Mouse (Mus musculus) embryonic stem cell, embryonic (primary cell): Measurements from ENCODE around the gene Ak9.
"Not testable (repeated sequence)": the region's sequence is repeated elsewhere in the genome, so short reads cannot be mapped to it uniquely, and the experiment has no call there.

Source experiments
- CTCF ChIA-PET, 4 experiments: fragments of 300-600 bp in 2 of 4; fragments of 350-600 bp in 2 of 4; sonication (Branson Sonifier 250); formaldehyde crosslinking; loops; one replicate each; lab custom pipeline; 2022; ENCODE audit warnings: inconsistent platforms in 2 of 4; lab: Charles Lee
- POLR2A ChIA-PET, 4 experiments: fragments of 300-600 bp in 2 of 4; fragments of 350-600 bp in 2 of 4; sonication (Branson Sonifier 250); formaldehyde crosslinking; loops; one replicate each; lab custom pipeline; 2022; ENCODE audit warnings: antibody characterized with exemption in 4 of 4, inconsistent platforms in 1 of 4; lab: Charles Lee

The Ak9 gene

DNA sequence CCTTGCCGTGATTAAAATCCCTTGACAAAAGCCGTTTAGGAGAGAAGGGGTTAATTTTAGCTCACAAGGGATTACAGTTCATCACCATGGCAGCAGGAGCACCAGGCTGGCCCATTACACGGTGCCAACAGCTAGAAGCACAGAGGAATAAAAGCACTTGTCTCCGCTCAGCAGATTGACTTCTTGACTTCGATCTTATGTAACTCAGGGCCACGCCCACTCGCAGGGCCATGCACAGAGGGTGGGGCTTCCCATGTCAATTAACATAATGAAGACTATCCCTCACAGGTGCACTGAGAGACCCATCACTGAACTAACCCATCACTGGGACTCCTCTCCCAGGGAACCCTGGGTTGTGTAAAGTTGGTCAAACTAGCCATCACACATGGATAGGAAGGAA, 8.6 kb upstream of the Ak9 start:
- ChIA-PET CTCF (interaction anchor here in 2 of 4 experiments (0.6 to 0.7 kb wide), 2 partner anchors 9 to 421 kb away, joined by 3 to 7 read pairs; no protein-coding TSS in a partner anchor), POLR2A (interaction anchor here in 2 of 4 experiments (0.7 to 4.0 kb wide), 2 partner anchors 7 to 297 kb away, joined by 4 to 27 read pairs; partner anchors contain the start of genes Ak9 (in 1 of the 2) and Fig4 (in 1 of the 2))

DNA sequence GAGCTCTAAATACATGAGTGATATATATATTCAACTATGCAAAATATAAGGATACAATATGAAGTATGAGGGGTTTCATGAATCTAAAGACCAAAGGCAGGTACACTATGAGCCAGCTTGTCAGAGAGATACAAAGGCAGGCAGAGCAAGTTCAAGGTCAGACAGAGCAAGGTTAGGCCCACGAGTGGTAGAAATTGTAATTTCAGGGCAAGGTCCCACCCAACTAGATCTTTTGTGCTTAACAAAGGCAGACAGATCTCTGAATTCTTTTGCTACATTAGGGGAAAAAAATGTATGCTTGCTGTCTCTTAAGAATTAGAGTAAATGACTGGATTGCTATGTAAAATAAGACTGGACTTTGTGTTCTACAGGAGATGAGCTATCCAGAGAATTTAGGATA, 3.6 kb upstream of the Ak9 start:
- ChIA-PET POLR2A (interaction anchor here in 2 of 4 experiments (0.9 to 1.5 kb wide), 5 partner anchors 20 to 1164 kb away, joined by 3 to 6 read pairs (median 4); no protein-coding TSS in a partner anchor), CTCF (no interaction called here)

DNA sequence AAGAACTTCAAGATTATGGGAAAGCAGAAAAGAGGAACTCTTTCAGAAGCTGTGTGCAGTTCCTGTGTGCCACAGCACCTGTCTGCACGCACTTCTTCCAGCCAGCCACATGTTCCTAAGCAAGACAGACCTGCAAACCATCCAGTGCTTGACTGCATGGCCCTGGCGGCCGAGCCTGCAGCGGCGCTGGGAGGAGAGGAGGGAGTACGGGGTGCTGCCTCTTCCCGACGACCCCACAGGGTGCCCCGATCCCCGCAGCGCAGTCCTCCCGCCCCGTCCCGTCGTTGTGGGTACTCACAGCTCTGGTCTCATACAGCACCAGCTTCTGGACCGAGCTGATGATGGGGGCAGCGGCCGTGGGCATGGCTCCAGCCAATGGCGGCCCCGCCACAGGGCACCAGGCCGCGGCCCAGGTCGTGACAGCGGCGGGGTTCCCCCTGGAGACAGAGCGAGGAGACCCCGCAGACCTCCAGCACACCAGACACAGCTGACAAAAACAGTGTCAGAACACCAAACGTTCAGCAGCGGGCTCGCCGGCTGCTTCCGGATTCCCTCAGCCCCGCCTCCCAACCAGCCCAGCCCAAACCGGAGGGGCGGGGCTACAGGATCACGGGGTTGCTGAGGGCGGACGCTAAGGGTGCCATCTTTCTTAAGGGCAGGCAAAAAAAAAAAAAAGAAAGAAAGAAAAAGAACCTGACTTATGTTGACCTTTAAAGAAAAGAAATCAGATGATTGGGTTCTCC, 920 bp upstream of the Ak9 start, which contains the start of gene Fig4:
Gene Fig4, minus strand, starts transcription at position 572 of the 743 bp plus-strand sequence.
- ChIA-PET CTCF (interaction anchor here in 3 of 4 experiments (0.5 to 2.5 kb wide), 13 partner anchors 9 to 380 kb away, joined by 3 to 8 read pairs (median 5); no protein-coding TSS in a partner anchor), POLR2A (interaction anchor here in 3 of 4 experiments (0.7 to 4.0 kb wide), 31 partner anchors 9 to 1161 kb away, joined by 3 to 27 read pairs (median 4); partner anchors contain the start of genes Cdc40 (in 2 of the 3), Wasf1 (in 2 of the 3), Amd1 (in 1 of the 3) and Cd164 (in 1 of the 3))

- ChIA-PET POLR2A (interaction anchor here in 3 of 4 experiments (1.1 to 3.7 kb wide), 6 partner anchors 12 to 422 kb away, joined by 3 to 20 read pairs (median 4); partner anchors contain the start of genes Cdc40 (in 1 of the 3) and Wasf1 (in 1 of the 3)), CTCF (interaction anchor here (0.6 to 2.5 kb wide), 16 partner anchors 11 to 416 kb away, joined by 3 to 8 read pairs (median 4); partner anchors contain the start of gene Mical1 (in 1 of the 4))
Observed at GRCm38 (mm10) chr10:41304961-41305455, 1.2 kb downstream of the Ak9 start.

- ChIA-PET CTCF (no interaction called here), POLR2A (interaction anchor here in 1 of 4 experiments (1.5 to 2.6 kb wide), 3 partner anchors 8 to 12 kb away, joined by 5 to 9 read pairs (median 5); no protein-coding TSS in a partner anchor)
Observed at GRCm38 (mm10) chr10:41308205-41308604, 4.4 kb downstream of the Ak9 start.

DNA sequence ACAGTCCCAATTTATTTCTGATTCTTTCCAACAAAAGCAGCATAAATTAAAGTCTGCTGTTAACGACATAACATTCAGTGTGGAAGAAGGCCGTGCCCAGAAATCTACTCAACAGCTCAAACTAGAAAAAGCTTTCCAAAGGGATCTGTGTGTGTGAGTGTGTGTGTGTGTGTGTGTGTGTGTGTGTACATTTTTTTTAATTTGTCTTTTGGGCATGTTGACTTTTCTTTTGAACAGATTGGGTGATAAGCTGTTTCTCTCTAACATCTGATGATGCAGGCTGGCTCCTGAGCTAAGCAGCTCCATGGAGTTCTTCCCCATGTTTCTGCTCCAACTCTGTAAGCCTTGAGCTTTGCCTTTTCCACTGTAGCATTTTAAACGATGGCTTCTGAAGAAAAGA, 12.1 kb downstream of the Ak9 start:
- CTCF ChIA-PET = interaction anchor here in 1 of 4 experiments (0.7 kb wide), 1 partner anchor 775 kb away, joined by 3 read pairs; no protein-coding TSS in a partner anchor
- POLR2A ChIA-PET = interaction anchor here in 2 of 4 experiments (1.2 to 1.7 kb wide), 2 partner anchors 8 to 13 kb away, joined by 3 to 5 read pairs; partner anchors contain the start of gene Fig4 (in 1 of the 2)

- POLR2A ChIA-PET = interaction anchor here in 2 of 4 experiments (0.5 to 1.5 kb wide), 9 partner anchors 10 to 1070 kb away, joined by 3 to 5 read pairs (median 3); partner anchors contain the start of genes Fig4 (in 2 of the 2) and Ak9 (in 1 of the 2)
- CTCF ChIA-PET = interaction anchor here in 2 of 4 experiments (0.6 to 1.5 kb wide), 5 partner anchors 12 to 335 kb away, joined by 3 to 8 read pairs (median 4); partner anchors contain the start of gene Ak9 (in 1 of the 2)
Observed at GRCm38 (mm10) chr10:41332533-41333043, 28.8 kb downstream of the Ak9 start.

- CTCF ChIA-PET = no interaction called here
Observed at GRCm38 (mm10) chr10:41341346-41341745, 37.6 kb downstream of the Ak9 start.

GRCm38 (mm10) chr10:41365086-41365485, 61.3 kb downstream of the Ak9 start:
- POLR2A ChIA-PET = interaction anchor here in 1 of 4 experiments (1.4 kb wide), 1 partner anchor 10 kb away, joined by 3 read pairs; no protein-coding TSS in a partner anchor
- CTCF ChIA-PET = interaction anchor here in 2 of 4 experiments (0.6 to 1.0 kb wide), 3 partner anchors 15 to 70 kb away, joined by 4 to 5 read pairs (median 5); no protein-coding TSS in a partner anchor

More at GRCm38 (mm10) chr10:41341346-41341745, 37.6 kb downstream of the Ak9 start:
- POLR2A ChIA-PET = no interaction called here

DNA sequence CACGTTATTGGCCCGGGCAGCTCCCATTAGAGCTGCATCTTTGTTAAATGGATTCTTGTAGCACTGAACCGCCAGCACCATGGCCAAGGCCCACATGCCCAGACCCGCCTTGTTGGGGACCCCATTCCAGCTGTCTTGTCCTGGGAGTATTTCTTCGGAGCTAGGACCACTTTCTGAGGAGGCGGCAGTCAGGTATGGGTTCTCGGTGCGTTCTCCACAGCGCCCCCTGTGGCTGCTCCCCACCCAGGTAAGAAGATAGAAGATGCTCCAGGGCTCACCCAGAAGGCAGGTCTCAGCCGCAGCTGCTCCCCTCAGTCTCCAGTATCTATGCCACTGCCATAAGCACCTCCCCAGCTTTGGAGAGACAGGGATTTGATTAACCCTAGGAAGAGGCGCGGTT, 76.7 kb downstream of the Ak9 start:
- ChIA-PET POLR2A (no interaction called here), CTCF (interaction anchor here (0.6 to 1.3 kb wide), 16 partner anchors 11 to 174 kb away, joined by 3 to 7 read pairs (median 3); partner anchors contain the start of genes Cd164 (in 1 of the 4) and Zbtb24 (in 1 of the 4))

DNA sequence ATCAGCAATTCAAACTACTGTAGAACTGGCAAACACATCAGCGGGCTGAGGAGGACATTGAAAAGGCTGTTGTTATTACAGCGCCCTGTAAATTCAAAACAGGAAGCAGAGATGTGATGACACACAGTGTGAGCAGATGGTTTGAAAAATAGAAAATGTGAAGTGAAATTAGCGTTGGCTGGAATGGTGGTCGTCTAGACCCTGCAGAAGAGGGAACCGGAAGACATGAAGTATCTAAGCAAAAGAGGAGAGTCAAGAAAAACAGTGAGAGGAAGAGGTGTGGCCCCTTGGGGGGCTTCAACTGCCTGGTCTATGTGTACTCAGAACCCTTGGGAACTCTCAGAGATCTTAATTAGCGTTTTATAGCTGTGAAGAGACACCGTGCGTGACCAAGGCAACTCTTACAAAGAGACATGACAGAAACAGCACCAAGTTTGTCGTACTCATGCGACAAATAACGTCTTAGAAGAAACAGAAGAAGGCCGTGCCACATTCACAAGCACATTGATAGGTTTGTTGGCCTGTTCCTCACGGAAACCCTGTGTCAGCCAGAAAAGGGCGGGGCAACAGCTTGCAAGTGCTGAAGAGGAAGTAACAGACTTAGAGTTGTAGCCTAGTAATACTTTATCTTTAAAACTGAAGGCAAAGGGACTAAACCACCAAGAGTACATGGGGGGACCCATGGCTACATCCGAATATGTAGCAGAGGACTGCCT, 81.9 kb downstream of the Ak9 start:
- ChIA-PET POLR2A (interaction anchor here in 1 of 4 experiments (0.8 to 1.2 kb wide), 2 partner anchors 18 to 65 kb away, joined by 3 read pairs; partner anchors contain the start of gene Zbtb24), CTCF (interaction anchor here in 2 of 4 experiments (0.6 to 1.5 kb wide), 2 partner anchors 11 to 306 kb away, joined by 3 read pairs; no protein-coding TSS in a partner anchor)

- CTCF ChIA-PET = interaction anchor here in 1 of 4 experiments (0.6 kb wide), 1 partner anchor 16 kb away, joined by 4 read pairs; no protein-coding TSS in a partner anchor
- POLR2A ChIA-PET = interaction anchor here in 2 of 4 experiments (0.9 to 1.9 kb wide), 3 partner anchors 120 to 1135 kb away, joined by 3 to 6 read pairs (median 5); partner anchors contain the start of gene Cd164 (in 1 of the 2)
Observed at GRCm38 (mm10) chr10:41393555-41393954, 89.8 kb downstream of the Ak9 start.

DNA sequence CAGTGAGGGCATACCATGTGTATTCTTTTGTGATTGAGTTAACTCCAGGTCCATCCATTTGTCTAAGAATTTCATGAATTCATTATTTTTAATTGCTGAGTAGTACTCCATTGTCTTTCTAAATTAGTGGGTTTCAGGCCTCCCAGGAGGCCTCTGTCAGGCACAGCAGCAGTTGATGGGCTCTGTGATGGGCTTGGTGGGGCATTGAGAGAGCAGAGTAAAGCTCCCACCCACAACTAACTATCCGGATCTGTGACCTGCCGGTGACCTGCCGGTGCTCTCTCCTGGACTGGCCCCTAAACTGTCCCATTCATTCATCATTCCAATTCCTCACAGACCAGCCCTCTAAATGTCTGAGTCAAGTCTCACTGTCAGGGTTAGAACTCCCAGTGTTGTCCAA, 97.3 kb downstream of the Ak9 start:
- POLR2A ChIA-PET = interaction anchor here (0.5 to 0.9 kb wide), 6 partner anchors 9 to 192 kb away, joined by 3 to 8 read pairs (median 3); partner anchors contain the start of gene Zbtb24 (in 1 of the 4)
- CTCF ChIA-PET = interaction anchor here in 2 of 4 experiments (0.7 to 2.4 kb wide), 3 partner anchors 21 to 97 kb away, joined by 3 to 5 read pairs (median 5); partner anchors contain the start of gene Ak9 (in 1 of the 2)

DNA sequence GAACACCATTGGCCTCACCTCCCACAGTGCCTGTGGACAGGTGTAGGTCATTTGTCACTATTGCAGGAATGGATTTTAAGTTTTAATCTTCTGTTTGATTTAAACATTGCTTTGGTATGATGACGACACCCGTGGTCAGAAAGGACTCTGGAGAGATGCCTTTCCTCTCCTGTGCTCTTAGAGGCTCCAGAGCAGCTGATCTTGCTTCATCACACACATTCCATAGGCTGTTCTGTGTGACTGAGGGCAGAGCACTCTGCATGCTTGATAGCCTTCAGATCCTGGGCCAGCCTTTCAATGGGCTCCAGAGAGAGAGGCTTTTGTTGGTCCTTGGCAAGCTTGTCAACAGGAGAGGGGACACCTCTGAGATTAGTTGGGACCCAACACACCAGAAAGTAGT, 99.6 kb downstream of the Ak9 start:
- CTCF ChIA-PET = interaction anchor here in 1 of 4 experiments (0.6 kb wide), 1 partner anchor 11 kb away, joined by 6 read pairs; no protein-coding TSS in a partner anchor
- POLR2A ChIA-PET = no interaction called here

GRCm38 (mm10) chr10:41403893-41404612, 100.3 kb downstream of the Ak9 start:
- CTCF ChIA-PET = no interaction called here

GRCm38 (mm10) chr10:41410176-41410575, 106.4 kb downstream of the Ak9 start:
- POLR2A ChIA-PET, CTCF ChIA-PET: not testable (repeated sequence)

More at GRCm38 (mm10) chr10:41403893-41404612, 100.3 kb downstream of the Ak9 start:
- POLR2A ChIA-PET = interaction anchor here in 1 of 4 experiments (0.6 kb wide), 1 partner anchor 870 kb away, joined by 5 read pairs; no protein-coding TSS in a partner anchor
